In the genomic region with DNA sequence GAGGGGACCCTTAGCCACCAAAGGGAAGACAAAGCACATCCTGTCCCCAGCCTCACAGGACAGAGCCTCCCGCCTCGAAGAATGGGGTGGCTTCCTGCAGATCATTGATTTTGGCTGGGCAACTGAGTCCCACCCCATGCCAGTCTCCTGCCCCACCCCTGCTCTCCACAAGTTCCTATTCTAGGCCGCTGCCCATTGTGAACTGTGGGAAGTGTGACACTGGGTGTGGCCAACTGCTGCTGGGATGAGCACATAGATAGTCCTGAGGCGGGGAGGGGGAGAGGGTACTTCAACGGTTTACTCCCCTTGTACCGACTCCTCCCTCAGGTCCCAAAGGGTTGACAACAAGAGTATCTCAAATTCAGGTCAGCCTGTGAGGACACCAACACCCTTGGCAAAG, we compare ENCODE assay signal across 14 mouse cellular contexts. TPM values are rescaled to one million over a fixed set of nuclear protein-coding genes. Genes with fewer than 3 reads are reported as not detected.
DNase-seq lines count a peak whose midpoint lies in the region; ATAC-seq and TF ChIP-seq lines count a peak whose summit lies in the region.
"Had no signal": no experiment of that assay in that cellular context is flagged by ENCODE, and none has a peak within 500 bp of the region (broad histone marks: within the 10 kb centered on the region; RNA-seq: fewer than 3 reads in every experiment).

No protein-coding gene starts in this region.

- ATAC-seq in CD4-positive, CD25-positive, alpha-beta regulatory T cell, adult 4 months = no peak
- peak; percentile 43 for ATAC-seq in G1E (ENCODE audit: extremely low read depth, insufficient number of reproducible peaks, low FRiP score, poor library complexity, severe bottlenecking)
- ATAC-seq in liver, embryonic 13.5 days (ENCODE audit: low read depth) = peak; percentile 68

- 9% methylated on average over 6 of the region's 6 CpGs for WGBS in liver, embryonic 13.5 days (ENCODE audit: insufficient replicate concordance)

- peaks cover 46% of the 10 kb centered on the region for H3K36me3 ChIP-seq in G1E (replicated peaks)
- no peaks in the 10 kb centered on the region for H3K36me3 ChIP-seq in liver, embryonic 13.5 days

- H3K27ac ChIP-seq in liver, embryonic 13.5 days = peak overlapping the region; percentile 75
- H3K27ac ChIP-seq: midbrain, embryonic 10.5 days had no signal

- H3K4me2 ChIP-seq in liver, embryonic 13.5 days = peak overlapping the region; percentile 27

- no peak for TF ChIP-seq CTCF in G1E (IDR thresholded peaks at IDR 0.05; ENCODE audit: low read depth, low read length)

- H3K9me3 ChIP-seq in G1E (replicated peaks) = no peaks in the 10 kb centered on the region
- H3K9me3 ChIP-seq in liver, embryonic 13.5 days (replicated peaks) = no peaks in the 10 kb centered on the region
- H3K9me3 ChIP-seq: midbrain, embryonic 10.5 days had no signal

- DNase-seq in CD4-positive, CD25-positive, alpha-beta regulatory T cell, adult 2 months (ENCODE audit: low read depth, low spot score) = peak; percentile 6
- DNase-seq in G1E (ENCODE audit: low spot score) (peak; percentile 64), MN1 (ENCODE audit: low spot score) (no peak)
- peak; percentile 60 for DNase-seq in liver, embryonic 13.5 days
- DNase-seq in lung, postnatal 4 days = peak; percentile 57 to 72
- no peak for DNase-seq in left cerebral cortex, adult 11 months (ENCODE audit: low spot score)
- no peak for DNase-seq in adrenal gland, adult 18-20 months (ENCODE audit: low spot score in 2 of 2)
- DNase-seq: cerebellum, adult 18-20 months; gastrocnemius, postnatal 36 days; right cerebral cortex, postnatal 4 days had no signal

- peak overlapping the region; percentile 27; the same call in 1 of the 2 replicates for H3K9ac ChIP-seq in liver, embryonic 13.5 days

- no peaks in the 10 kb centered on the region for H3K27me3 ChIP-seq in G1E (ENCODE audit: insufficient read depth, low read length)
- H3K27me3 ChIP-seq in liver, embryonic 13.5 days = no peaks in the 10 kb centered on the region

- peak overlapping the region; percentile 25; the same call in 1 of the 2 replicates for H3K4me3 ChIP-seq in G1E (ENCODE audit: low read depth, low read length)
- H3K4me3 ChIP-seq in liver, embryonic 13.5 days (replicated peaks) = no peak overlapping the region
- H3K4me3 ChIP-seq: erythroblast, embryonic 14.5 days; midbrain, embryonic 10.5 days had no signal

- H3K4me1 ChIP-seq in G1E (ENCODE audit: insufficient read depth, low read depth, low read length) = peaks cover 62% of the 10 kb centered on the region
- H3K4me1 ChIP-seq in liver, embryonic 13.5 days (replicated peaks) = peaks cover 94% of the 10 kb centered on the region

RNA-seq across cellular contexts. Expression of gene Mroh3, which starts 33.9 kb away (rescaled TPM):
- not detected for polyA plus RNA-seq in CD4-positive, CD25-positive, alpha-beta regulatory T cell, adult 4 months (2017; shearing (Covaris generic))
- total RNA-seq in G1E (2014; fragmentation: Nextera tagmentation) = not detected in 2 replicates
- 0.27 TPM in 1 of 2 replicates, not detected in the other for total RNA-seq in G1E (2017)
- not detected in 2 replicates for polyA plus RNA-seq in G1E (2012)
- not detected in 2 replicates for polyA plus RNA-seq in liver, embryonic 13.5 days (2015; fragmentation: Nextera tagmentation; extraction: Ambion mirVana)
- total RNA-seq in adrenal gland, adult 18-20 months (2021) = not detected
- total RNA-seq: gastrocnemius, postnatal 36 days; heart, postnatal 10 days had no signal
- polyA plus RNA-seq: erythroblast, embryonic 14.5 days; midbrain, embryonic 10.5 days had no signal

RNA-seq across cellular contexts. Expression of gene Kif21b, which starts 47.6 kb away (rescaled TPM):
- polyA plus RNA-seq in CD4-positive, CD25-positive, alpha-beta regulatory T cell, adult 4 months (2017; shearing (Covaris generic)) = 10 to 100 TPM; 34.7 to 38.6 TPM
- total RNA-seq in G1E (2014; fragmentation: Nextera tagmentation) (46.2 and 51.9 TPM in 2 replicates), G1E (2017) (11.3 and 13.2 TPM in 2 replicates)
- polyA plus RNA-seq in G1E (2012) = 32.5 and 36.7 TPM in 2 replicates
- 1.1 and 1.2 TPM in 2 replicates for polyA plus RNA-seq in liver, embryonic 13.5 days (2015; fragmentation: Nextera tagmentation; extraction: Ambion mirVana)
- 1 to 10 TPM; 2.0 TPM for total RNA-seq in adrenal gland, adult 18-20 months (2021)

RNA-seq across cellular contexts. Expression of gene Inava, which starts 55.3 kb away (rescaled TPM):
- under 1 TPM in 1 of 2 experiments, not detected in 1; 0.28 TPM for polyA plus RNA-seq in CD4-positive, CD25-positive, alpha-beta regulatory T cell, adult 4 months (2017; shearing (Covaris generic))
- not detected in 2 replicates for total RNA-seq in G1E (2014; fragmentation: Nextera tagmentation)
- 0.11 and 0.17 TPM in 2 replicates for total RNA-seq in G1E (2017)
- 0.13 and 0.21 TPM in 2 replicates for polyA plus RNA-seq in G1E (2012)
- 0.22 and 0.39 TPM in 2 replicates for polyA plus RNA-seq in liver, embryonic 13.5 days (2015; fragmentation: Nextera tagmentation; extraction: Ambion mirVana)
- under 1 TPM in 1 of 2 experiments, not detected in 1; 0.29 TPM for total RNA-seq in adrenal gland, adult 18-20 months (2021)
- total RNA-seq: gastrocnemius, postnatal 36 days had no signal
- polyA plus RNA-seq: erythroblast, embryonic 14.5 days had no signal

Comparison
In these comparisons a context has a peak if more than half of its experiments do, and no peak if none do; other contexts are left out.
1. DNase-seq: peak in CD4-positive, CD25-positive, alpha-beta regulatory T cell, adult 2 months (single experiment), G1E (single experiment), liver, embryonic 13.5 days (single experiment) and lung, postnatal 4 days (2 of 2); none in left cerebral cortex, adult 11 months (single experiment), MN1 (single experiment) and adrenal gland, adult 18-20 months (0 of 2).
2. RNA of gene Kif21b, which starts 47.6 kb away (polyA plus RNA-seq): 34.7 to 38.6 TPM in CD4-positive, CD25-positive, alpha-beta regulatory T cell, adult 4 months and 32.5 to 36.7 TPM in G1E; 1.1 to 1.2 TPM in liver, embryonic 13.5 days; every median in the first group is over 10 times any median in the second.